In the genomic region with DNA sequence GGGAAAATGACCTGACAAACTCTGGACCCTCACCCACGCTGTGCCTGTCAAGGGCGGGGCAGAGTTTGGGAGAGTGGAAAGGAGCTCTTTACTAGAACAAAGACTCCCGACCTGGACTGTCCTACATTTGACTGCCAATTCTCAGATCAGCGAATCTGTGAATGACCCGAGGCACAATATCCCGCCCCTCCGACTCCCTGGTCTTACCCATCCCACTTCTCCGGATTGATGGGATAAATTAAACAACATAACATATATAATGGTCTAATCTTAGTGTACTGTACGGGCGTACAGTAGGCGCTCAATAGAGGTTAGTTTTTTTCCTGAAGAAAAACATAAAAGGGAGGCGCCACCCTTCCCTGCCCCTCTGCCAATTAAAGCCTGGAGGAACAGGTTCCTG, we compare ENCODE assay signal across 8 mouse cellular contexts. TPM values are rescaled to one million over a fixed set of nuclear protein-coding genes. Genes with fewer than 3 reads are reported as not detected.
DNase-seq lines count a peak whose midpoint lies in the region; ATAC-seq and TF ChIP-seq lines count a peak whose summit lies in the region.

No protein-coding gene starts in this region.

- no peaks in the 10 kb centered on the region for H3K27me3 ChIP-seq in heart, embryonic 16.5 days (ENCODE audit: control insufficient read depth, insufficient read depth, low read length)
- H3K27me3 ChIP-seq in liver, postnatal 0 days (ENCODE audit: insufficient read depth, low read length) = no peaks in the 10 kb centered on the region

- WGBS in heart, embryonic 16.5 days = 28% methylated on average over 12 of the region's 12 CpGs
- WGBS in liver, postnatal 0 days (ENCODE audit: insufficient replicate concordance) = 36% methylated on average over 12 of the region's 12 CpGs

- no peaks in the 10 kb centered on the region for H3K9me3 ChIP-seq in heart, embryonic 16.5 days (replicated peaks; ENCODE audit: control insufficient read depth, low read length)
- H3K9me3 ChIP-seq in liver, postnatal 0 days (ENCODE audit: low read length) = no peaks in the 10 kb centered on the region

- peak overlapping the region; percentile 83 for H3K4me3 ChIP-seq in heart, embryonic 16.5 days (ENCODE audit: low read length)
- peak overlapping the region; percentile 79 for H3K4me3 ChIP-seq in liver, postnatal 0 days (ENCODE audit: low read depth, low read length)

- peak; percentile 89 for DNase-seq in heart, adult 11 months
- DNase-seq in heart, postnatal 25 days (ENCODE audit: low spot score) = no peak
- DNase-seq in ES-CJ7 (ENCODE audit: low read depth, low spot score) = peak; percentile 67
- no peak for DNase-seq in liver, postnatal 0 days
- no peak for DNase-seq in spleen, postnatal 10 days (ENCODE audit: low spot score in 2 of 2)
- DNase-seq in layer of hippocampus, postnatal 10 days (ENCODE audit: low spot score in 2 of 2) = no peak
- no peak for DNase-seq in frontal cortex, postnatal 10 days (ENCODE audit: low spot score in 2 of 2)

- no peak for TF ChIP-seq EP300 in liver, postnatal 0 days (IDR thresholded peaks at IDR 0.05; ENCODE audit: low read depth)

- ATAC-seq in heart, embryonic 16.5 days (replicated peaks; ENCODE audit: extremely low read depth, insufficient read depth, low FRiP score) = no peak
- no peak for ATAC-seq in liver, postnatal 0 days

- H3K27ac ChIP-seq in heart, embryonic 16.5 days (ENCODE audit: low read length) = no peak overlapping the region
- H3K27ac ChIP-seq in liver, postnatal 0 days (ENCODE audit: low read depth) = peak overlapping the region; percentile 98

- TF ChIP-seq CTCF in liver, postnatal 0 days (IDR thresholded peaks at IDR 0.05; ENCODE audit: low read depth) = no peak

- H3K36me3 ChIP-seq in heart, embryonic 16.5 days (ENCODE audit: control insufficient read depth, insufficient read depth) = no peaks in the 10 kb centered on the region
- H3K36me3 ChIP-seq in liver, postnatal 0 days (replicated peaks; ENCODE audit: insufficient read depth, low read length) = peaks cover 9% of the 10 kb centered on the region

- H3K9ac ChIP-seq in heart, embryonic 16.5 days (ENCODE audit: low read length) = peak overlapping the region; percentile 67
- H3K9ac ChIP-seq in liver, postnatal 0 days (replicated peaks) = peak overlapping the region; percentile 96

- intact Hi-C loops in heart, postnatal 25 days (cut with DNase I) = no loop called here

- H3K4me1 ChIP-seq in heart, embryonic 16.5 days (ENCODE audit: control insufficient read depth, insufficient read depth, low read length) = peaks cover 27% of the 10 kb centered on the region
- H3K4me1 ChIP-seq in liver, postnatal 0 days (ENCODE audit: insufficient read depth) = peaks cover 36% of the 10 kb centered on the region

- peak overlapping the region; percentile 100 for H3K4me2 ChIP-seq in heart, embryonic 16.5 days (ENCODE audit: low read depth, low read length)
- H3K4me2 ChIP-seq in liver, postnatal 0 days (ENCODE audit: low read depth, low read length) = peak overlapping the region; percentile 90

RNA-seq across cellular contexts. Expression of a gene that starts 0.7 kb away (rescaled TPM):
- 1 to 10 TPM; 1.9 to 4.3 TPM for total RNA-seq in heart, postnatal 25 days (2021)
- polyA plus RNA-seq in heart, embryonic 16.5 days (2015; fragmentation: Nextera tagmentation; extraction: Ambion mirVana) = 8.6 and 11.0 TPM in 2 replicates
- polyA plus RNA-seq in liver, postnatal 0 days (2015; fragmentation: Nextera tagmentation; extraction: Ambion mirVana) = 48.6 and 50.2 TPM in 2 replicates
- 1 to 10 TPM; 1.1 to 2.3 TPM for total RNA-seq in layer of hippocampus, postnatal 10 days (2021)

RNA-seq across cellular contexts. Expression of a gene that starts 28.2 kb away (rescaled TPM):
- 10 to 100 TPM; 46.9 to 70.1 TPM for total RNA-seq in heart, postnatal 25 days (2021)
- 218 and 262 TPM in 2 replicates for polyA plus RNA-seq in heart, embryonic 16.5 days (2015; fragmentation: Nextera tagmentation; extraction: Ambion mirVana)
- polyA plus RNA-seq in liver, postnatal 0 days (2015; fragmentation: Nextera tagmentation; extraction: Ambion mirVana) = 77.3 and 79.1 TPM in 2 replicates
- 100 to 1,000 TPM in 1 of 2 experiments, 10 to 100 TPM in 1; 80.3 to 101 TPM for total RNA-seq in layer of hippocampus, postnatal 10 days (2021)

RNA-seq across cellular contexts. Expression of a gene that starts 34.7 kb away (rescaled TPM):
- total RNA-seq in heart, postnatal 25 days (2021) = 10 to 100 TPM in 1 of 2 experiments, 1 to 10 TPM in 1; 8.7 to 11.8 TPM
- 2.8 and 3.8 TPM in 2 replicates for polyA plus RNA-seq in heart, embryonic 16.5 days (2015; fragmentation: Nextera tagmentation; extraction: Ambion mirVana)
- polyA plus RNA-seq in liver, postnatal 0 days (2015; fragmentation: Nextera tagmentation; extraction: Ambion mirVana) = 4.5 and 4.8 TPM in 2 replicates
- 1 to 10 TPM; 5.1 to 5.6 TPM for total RNA-seq in layer of hippocampus, postnatal 10 days (2021)

Comparison
In these comparisons a context has a peak if more than half of its experiments do, and no peak if none do; other contexts are left out.
1. DNase-seq: peak in heart, adult 11 months (single experiment) and ES-CJ7 (single experiment); none in heart, postnatal 25 days (single experiment), liver, postnatal 0 days (single experiment), spleen, postnatal 10 days (0 of 2), layer of hippocampus, postnatal 10 days (0 of 2) and frontal cortex, postnatal 10 days (0 of 2).